Mouse (Mus musculus): ENCODE measurements at regions not wholly inside any gene's neighbourhood (a gene's known extent, or its start where the extent isn't known, plus 50 kb on each side); places are given as distances from the start of the nearest gene placed in this dataset.

DNA sequence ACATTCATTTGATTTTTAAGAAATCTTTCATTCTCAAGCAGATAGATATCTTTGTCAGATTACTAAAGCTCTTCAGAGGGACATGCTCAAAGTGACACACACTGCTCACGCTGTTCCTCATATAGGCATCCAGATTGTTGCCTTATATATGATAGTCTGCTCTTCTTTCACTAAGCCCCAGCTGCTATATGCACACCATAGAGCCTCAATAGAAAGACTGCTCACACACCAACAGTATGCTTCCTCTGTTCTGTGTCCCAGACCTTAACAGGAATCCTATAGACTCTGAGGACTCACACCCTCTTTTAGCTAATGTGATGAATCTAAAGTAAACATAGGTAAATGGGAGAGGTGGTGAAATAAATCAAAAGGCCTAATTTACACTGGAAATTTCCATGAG is 561.8 kb downstream of the Smarca1 start:
- TF ChIP-seq RAD21 (IDR thresholded peaks at IDR 0.05; ENCODE audit: low read depth, low read length) = no peak
- TF ChIP-seq ELF1 (IDR thresholded peaks at IDR 0.05; ENCODE audit: low read depth, low read length) = no peak
- no peak for TF ChIP-seq CTCF (IDR thresholded peaks at IDR 0.05 in 2 of 3, conservative IDR thresholded peaks at IDR 0.05 in 1 of 3; ENCODE audit: control insufficient read depth in 1 of 3, insufficient read depth in 1 of 3, low read depth in 2 of 3, low read length in 3 of 3, poor library complexity in 1 of 3, severe bottlenecking in 1 of 3)
- no peak for TF ChIP-seq TCF12 (IDR thresholded peaks at IDR 0.05; ENCODE audit: low read depth, low read length)
- no peak for TF ChIP-seq NRF1 (IDR thresholded peaks at IDR 0.05; ENCODE audit: insufficient read depth, low read depth, low read length, poor library complexity, severe bottlenecking)
- TF ChIP-seq USF1 (IDR thresholded peaks at IDR 0.05; ENCODE audit: low read depth, low read length) = no peak
- no peak for TF ChIP-seq POLR2AphosphoS2 (IDR thresholded peaks at IDR 0.05; ENCODE audit: low read length)
- TF ChIP-seq POLR2A (IDR thresholded peaks at IDR 0.05; ENCODE audit: control insufficient read depth in 1 of 2, insufficient read depth in 1 of 2, low read depth in 1 of 2, low read length in 2 of 2, poor library complexity in 1 of 2) = no peak
- TF ChIP-seq ZC3H11A (IDR thresholded peaks at IDR 0.05; ENCODE audit: low read depth, low read length) = no peak
- TF ChIP-seq CHD2 (IDR thresholded peaks at IDR 0.05; ENCODE audit: low read length) = no peak
- no peak for TF ChIP-seq MAFK (IDR thresholded peaks at IDR 0.05; ENCODE audit: borderline replicate concordance, low read depth, low read length)
- no peak for TF ChIP-seq KAT2A (conservative IDR thresholded peaks at IDR 0.05; ENCODE audit: low read depth, low read length)

Measured in MEL (cell line).